Mouse (Mus musculus): ENCODE data around the gene Olfr213. TPM values are rescaled to one million over a fixed set of nuclear protein-coding genes. Genes with fewer than 3 reads are reported as not detected.
"Not testable (repeated sequence)": the region's sequence is repeated elsewhere in the genome, so short reads cannot be mapped to it uniquely, and the experiment has no call there.

The Olfr213 gene
- not detected for polyA plus RNA-seq (2017; shearing (Covaris generic))

GRCm38 (mm10) chr6:116538156-116538555 is at the start of gene Olfr213:
Gene Olfr213 (plus strand): TSS chr6:116538456.
- no peak for ATAC-seq

DNA sequence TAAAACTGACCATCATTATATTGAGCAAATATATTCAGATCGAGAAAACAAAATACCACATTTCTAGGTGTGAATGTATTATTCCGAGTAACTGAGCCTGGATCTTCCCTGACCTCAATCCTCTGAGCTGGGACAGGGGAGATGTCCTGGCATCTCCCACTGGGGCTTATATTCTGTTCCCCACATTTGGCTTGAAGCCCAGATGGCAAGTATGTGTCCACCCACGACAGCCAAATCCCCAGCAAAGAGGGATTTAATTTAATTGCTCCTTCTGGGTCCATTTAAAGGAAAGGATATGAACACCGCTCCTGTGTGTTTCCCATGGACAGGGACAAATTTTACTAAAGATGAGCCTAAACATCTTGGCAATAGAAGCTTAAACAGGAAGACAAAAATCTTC is 49.5 kb upstream of the Olfr213 start, which contains the start of gene Olfr211:
Gene Olfr211 (plus strand): TSS at position 301 of the 400 bp plus-strand sequence.
- no peak for ATAC-seq

- no peak for ATAC-seq
Observed at GRCm38 (mm10) chr6:116493742-116494141, 44.5 kb upstream of the Olfr213 start.

DNA sequence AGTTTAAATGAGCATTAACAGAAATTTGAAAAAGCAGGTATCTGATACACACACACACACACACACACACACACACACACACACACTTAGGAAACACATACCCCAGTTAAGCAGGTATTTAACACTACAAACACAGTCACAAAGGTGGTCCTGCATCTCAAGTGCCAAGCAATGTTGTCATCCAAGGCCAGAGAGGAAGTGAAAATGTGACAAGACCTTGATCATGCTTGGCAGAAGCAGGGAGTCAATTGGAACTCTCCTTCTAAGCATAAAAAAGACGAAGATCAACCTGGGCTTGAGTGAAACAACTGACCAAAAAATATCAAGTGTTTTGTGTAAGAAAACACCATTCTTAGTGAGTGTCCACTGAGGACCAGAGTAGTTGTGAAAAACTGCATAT is 42.3 kb upstream of the Olfr213 start:
- ATAC-seq: no peak

GRCm38 (mm10) chr6:116506302-116507003 is 31.8 kb upstream of the Olfr213 start, which contains the start of gene Olfr212:
Gene Olfr212 (plus strand): TSS chr6:116506516.
- ATAC-seq: not testable (repeated sequence)

DNA sequence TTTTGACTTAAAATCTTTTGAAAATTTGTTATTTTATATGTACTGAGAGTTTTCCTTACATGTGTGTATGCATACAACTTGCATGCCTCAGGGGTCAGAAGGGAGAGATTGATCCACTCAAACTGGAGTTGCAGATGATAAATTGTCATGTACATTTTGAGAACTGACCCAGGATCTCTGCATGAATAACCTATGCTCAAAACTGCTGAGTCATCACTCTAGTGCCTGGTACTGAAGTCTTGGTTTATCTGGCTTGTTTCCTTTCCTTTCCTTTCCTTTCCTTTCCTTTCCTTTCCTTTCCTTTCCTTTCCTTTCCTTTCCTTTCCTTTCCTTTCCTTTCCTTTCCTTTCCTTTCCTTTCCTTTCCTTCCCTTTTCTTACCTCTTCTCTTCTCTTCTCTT is 23.4 kb upstream of the Olfr213 start:
- ATAC-seq: no peak

DNA sequence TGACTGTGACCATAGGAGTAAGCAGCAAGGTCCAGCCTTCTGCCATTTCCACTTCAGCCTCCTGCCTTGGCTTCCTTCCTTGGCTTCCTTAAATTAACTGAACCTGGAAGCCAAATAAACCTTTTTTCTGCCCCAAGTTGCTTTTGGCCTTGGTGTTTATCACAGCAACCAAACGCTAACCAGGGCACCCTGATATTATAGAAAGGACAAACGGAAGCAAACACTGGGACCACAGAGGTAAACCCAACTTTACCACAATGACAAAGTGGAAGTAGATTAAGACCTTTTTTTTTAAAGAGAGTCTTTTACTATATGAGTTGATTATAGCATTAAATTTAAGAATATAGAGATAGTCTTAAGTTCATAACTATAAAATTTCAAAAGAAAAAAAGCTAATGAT is 4.2 kb downstream of the Olfr213 start:
- no peak for ATAC-seq

DNA sequence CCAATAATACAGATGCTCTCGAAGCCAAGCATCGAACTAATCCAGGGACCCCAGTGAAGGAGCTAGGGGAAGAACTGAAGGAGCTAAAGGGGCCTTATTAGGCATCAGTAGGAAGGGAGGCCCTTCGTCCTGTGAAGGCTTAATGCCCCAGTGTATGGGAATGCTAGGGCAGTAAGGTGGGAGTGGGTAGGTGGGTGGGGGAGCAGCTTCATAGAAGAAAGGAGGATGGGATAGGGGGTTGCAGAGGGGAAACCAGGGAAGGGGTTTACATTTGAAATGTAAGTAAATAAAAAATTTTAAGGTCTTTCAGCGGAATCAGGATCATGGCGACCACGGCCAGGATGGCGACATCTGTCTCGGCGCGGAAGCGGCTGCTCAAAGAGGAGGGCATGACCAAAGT is 12.6 kb downstream of the Olfr213 start, which contains the start of gene Gm5580:
Gene Gm5580 (plus strand): TSS at position 301 of the 400 bp plus-strand sequence.
- not testable (repeated sequence) for ATAC-seq

DNA sequence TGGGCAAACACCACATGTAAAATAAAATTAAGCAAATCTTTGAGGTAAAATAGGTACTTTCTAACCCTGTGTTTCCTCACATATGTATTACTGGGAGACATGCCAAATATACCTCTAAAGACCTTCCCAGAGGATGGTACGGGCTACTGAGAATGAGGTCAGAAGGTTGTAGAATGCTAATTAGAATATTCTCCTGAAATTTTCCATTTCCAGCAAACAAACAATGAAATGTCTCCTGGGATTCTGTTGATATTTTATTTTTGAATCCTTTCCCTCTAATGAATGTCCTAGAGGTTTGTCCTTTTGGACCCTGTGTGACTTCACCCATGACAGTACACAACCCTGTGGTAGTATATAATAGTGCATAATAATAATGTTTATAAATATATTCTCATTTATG is 15.7 kb downstream of the Olfr213 start, which contains the start of gene Olfr214:
Gene Olfr214 (plus strand): TSS at position 301 of the 400 bp plus-strand sequence.
- no peak for ATAC-seq

- ATAC-seq: no peak
Observed at GRCm38 (mm10) chr6:116554952-116555351, 16.7 kb downstream of the Olfr213 start.

- ATAC-seq: no peak
Observed at GRCm38 (mm10) chr6:116569834-116570233, 31.6 kb downstream of the Olfr213 start.

GRCm38 (mm10) chr6:116584095-116584494 is 45.8 kb downstream of the Olfr213 start, which contains the start of gene Olfr215:
Gene Olfr215 (minus strand): TSS chr6:116584195.
- no peak for ATAC-seq

Other genes starting within 250 kb of the Olfr213 start
- under 1 TPM in 1 of 3 experiments, not detected in 2; 0.56 TPM for gene March8, start 200.4 kb upstream of the Olfr213 start, polyA plus RNA-seq (2017; shearing (Covaris generic))
- not detected for gene Alox5, start 77.3 kb upstream of the Olfr213 start, polyA plus RNA-seq (2017; shearing (Covaris generic))
- gene Olfr211, start 49.4 kb upstream of the Olfr213 start, polyA plus RNA-seq (2017; shearing (Covaris generic)): not detected
- not detected for gene Olfr212, start 31.9 kb upstream of the Olfr213 start, polyA plus RNA-seq (2017; shearing (Covaris generic))
- gene Gm5580, start 12.7 kb downstream of the Olfr213 start, polyA plus RNA-seq (2017; shearing (Covaris generic)): under 1 TPM in 1 of 3 experiments, not detected in 2; 0.26 TPM
- not detected for gene Olfr214, start 15.8 kb downstream of the Olfr213 start, polyA plus RNA-seq (2017; shearing (Covaris generic))
- not detected for gene Olfr215, start 45.7 kb downstream of the Olfr213 start, polyA plus RNA-seq (2017; shearing (Covaris generic))
- gene Zfp422, start 90.5 kb downstream of the Olfr213 start, polyA plus RNA-seq (2017; shearing (Covaris generic)): 10 to 100 TPM; 32.2 to 36.2 (median 33.5) TPM
- gene Depp1, start 112.2 kb downstream of the Olfr213 start, polyA plus RNA-seq (2017; shearing (Covaris generic)): not detected
- 1 to 10 TPM; 1.6 to 3.9 (median 1.9) TPM for gene Rassf4, start 135.5 kb downstream of the Olfr213 start, polyA plus RNA-seq (2017; shearing (Covaris generic))
- gene Tmem72, start 178.5 kb downstream of the Olfr213 start, polyA plus RNA-seq (2017; shearing (Covaris generic)): under 1 TPM in 2 of 3 experiments, not detected in 1; 0.03 TPM

All from inflammation-experienced regulatory T-cells, adult 6 months (primary cell).